In the genomic region with DNA sequence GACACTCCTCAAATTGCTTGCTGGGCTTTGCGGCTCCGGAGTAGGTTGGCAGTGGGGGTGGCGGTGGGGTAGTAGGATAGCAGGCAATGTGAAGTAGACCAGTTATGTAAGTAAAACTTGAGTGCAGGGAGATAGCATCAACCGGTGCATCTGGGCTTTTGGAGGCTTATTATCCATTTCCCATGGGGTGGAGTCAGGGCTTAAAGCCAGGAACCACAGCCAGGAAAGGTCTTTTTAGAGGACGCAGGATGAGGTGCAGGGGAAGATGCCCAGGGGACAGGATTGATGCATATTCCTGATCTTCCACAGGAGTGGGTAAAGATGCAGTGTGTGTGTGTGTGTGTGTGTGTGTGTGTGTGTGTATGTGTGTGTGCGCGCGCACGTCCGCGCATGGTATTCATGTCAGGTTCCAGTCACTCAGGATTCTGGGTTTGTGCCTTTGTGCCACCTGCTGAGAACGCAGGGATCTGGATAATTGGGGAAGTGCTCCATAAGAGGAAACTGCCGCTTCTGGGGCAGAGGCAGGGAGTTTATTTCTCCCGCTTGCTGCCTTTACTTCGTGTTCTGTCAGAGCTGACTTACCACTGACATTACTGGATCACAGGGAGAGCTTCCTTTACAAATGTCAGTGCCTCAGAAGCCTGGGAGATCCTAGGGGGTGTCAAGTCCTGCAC, we compare ENCODE assay signal across 12 mouse cellular contexts. TPM values are rescaled to one million over a fixed set of nuclear protein-coding genes. Genes with fewer than 3 reads are reported as not detected.
DNase-seq lines count a peak whose midpoint lies in the region; ATAC-seq lines count a peak whose summit lies in the region.
"Had no signal": no experiment of that assay in that cellular context is flagged by ENCODE, and none has a peak within 500 bp of the region (broad histone marks: within the 10 kb centered on the region; RNA-seq: fewer than 3 reads in every experiment).

No protein-coding gene starts in this region.

- no peak overlapping the region for H3K4me3 ChIP-seq in liver, embryonic 11.5 days (ENCODE audit: low read depth, low read length)
- H3K4me3 ChIP-seq: embryonic facial prominence, embryonic 15.5 days had no signal

- DNase-seq in frontal cortex, postnatal 25 days (ENCODE audit: low spot score in 2 of 2) = no peak
- DNase-seq in ovary, postnatal 14 days (ENCODE audit: low spot score) = peak; percentile 13
- no peak for DNase-seq in ovary, postnatal 36 days (ENCODE audit: low spot score)
- DNase-seq in gastrocnemius, postnatal 14 days = peak; percentile 31
- no peak for DNase-seq in liver, embryonic 11.5 days (ENCODE audit: low spot score)

- WGBS in liver, embryonic 11.5 days = 78% methylated on average over 15 of the region's 15 CpGs

- peak; percentile 84 for ATAC-seq in frontal cortex, adult (ENCODE audit: low TSS enrichment)
- peak; percentile 61 for ATAC-seq in megakaryocyte, adult 5-6 weeks (ENCODE audit: poor library complexity, severe bottlenecking)
- no peak for ATAC-seq in liver, embryonic 11.5 days (replicated peaks; ENCODE audit: low FRiP score)
- ATAC-seq in inflammation-experienced regulatory T-cells, adult 6 months = no peak
- ATAC-seq: hindbrain, embryonic 16.5 days had no signal

- H3K9me3 ChIP-seq in liver, embryonic 11.5 days (ENCODE audit: control insufficient read depth, low read length) = no peaks in the 10 kb centered on the region
- H3K9me3 ChIP-seq: embryonic facial prominence, embryonic 15.5 days had no signal

- no peak overlapping the region for H3K4me2 ChIP-seq in liver, embryonic 11.5 days
- H3K4me2 ChIP-seq: embryonic facial prominence, embryonic 15.5 days had no signal

- H3K4me1 ChIP-seq in liver, embryonic 11.5 days (replicated peaks; ENCODE audit: control insufficient read depth, insufficient read depth, low read length) = peaks cover 20% of the 10 kb centered on the region

- no peak overlapping the region; the same call in 1 of the 2 replicates for H3K9ac ChIP-seq in liver, embryonic 11.5 days (ENCODE audit: low read depth, low read length)
- H3K9ac ChIP-seq: embryonic facial prominence, embryonic 15.5 days had no signal

- H3K27ac ChIP-seq in liver, embryonic 11.5 days (ENCODE audit: low read depth, low read length) = no peak overlapping the region; the same call in 1 of the 2 replicates
- H3K27ac ChIP-seq: embryonic facial prominence, embryonic 15.5 days had no signal

- H3K27me3 ChIP-seq in liver, embryonic 11.5 days (replicated peaks; ENCODE audit: control insufficient read depth, insufficient read depth, low read length) = no peaks in the 10 kb centered on the region
- H3K27me3 ChIP-seq: embryonic facial prominence, embryonic 15.5 days had no signal

- intact Hi-C loops in gastrocnemius, postnatal 14 days (cut with DNase I; ENCODE audit: low total_unique reads) = no loop called here

- H3K36me3 ChIP-seq in liver, embryonic 11.5 days (ENCODE audit: control insufficient read depth, insufficient read depth, low read length) = peaks cover 19% of the 10 kb centered on the region; the same call in 1 of the 2 replicates

RNA-seq across cellular contexts. Expression of gene Timeless, which starts 6.1 kb away (rescaled TPM):
- 1 to 10 TPM; 3.9 to 5.1 TPM for total RNA-seq in gastrocnemius, postnatal 14 days (2021)
- total RNA-seq in megakaryocyte, adult 5-6 weeks (2015) = 14.1 and 16.1 TPM in 2 replicates
- total RNA-seq in megakaryocyte, adult 5-6 weeks (2017) = 33.2 and 34.2 TPM in 2 replicates
- 67.5 and 71.2 TPM in 2 replicates for polyA plus RNA-seq in liver, embryonic 11.5 days (2014; fragmentation: Nextera tagmentation; extraction: Ambion mirVana)
- 10 to 100 TPM; 23.2 to 45.9 (median 27.2) TPM for polyA plus RNA-seq in inflammation-experienced regulatory T-cells, adult 6 months (2017; shearing (Covaris generic))

RNA-seq across cellular contexts. Expression of gene Mip, which starts 12.3 kb away (rescaled TPM):
- not detected for total RNA-seq in gastrocnemius, postnatal 14 days (2021)
- total RNA-seq in megakaryocyte, adult 5-6 weeks (2015) = not detected in 2 replicates
- 0.33 TPM in 1 of 2 replicates, not detected in the other for total RNA-seq in megakaryocyte, adult 5-6 weeks (2017)
- 0.08 TPM in 1 of 2 replicates, not detected in the other for polyA plus RNA-seq in liver, embryonic 11.5 days (2014; fragmentation: Nextera tagmentation; extraction: Ambion mirVana)
- not detected for polyA plus RNA-seq in inflammation-experienced regulatory T-cells, adult 6 months (2017; shearing (Covaris generic))
- polyA plus RNA-seq: lung, embryonic 16.5 days; stomach, embryonic 14.5 days had no signal

RNA-seq across cellular contexts. Expression of gene Apon, which starts 16.0 kb away (rescaled TPM):
- not detected for total RNA-seq in gastrocnemius, postnatal 14 days (2021)
- total RNA-seq in megakaryocyte, adult 5-6 weeks (2015) = 0.36 TPM in 1 of 2 replicates, not detected in the other
- total RNA-seq in megakaryocyte, adult 5-6 weeks (2017) = 1.2 TPM in 1 of 2 replicates, not detected in the other
- 0.43 and 0.92 TPM in 2 replicates for polyA plus RNA-seq in liver, embryonic 11.5 days (2014; fragmentation: Nextera tagmentation; extraction: Ambion mirVana)
- under 1 TPM in 1 of 3 experiments, not detected in 2; 0.34 TPM for polyA plus RNA-seq in inflammation-experienced regulatory T-cells, adult 6 months (2017; shearing (Covaris generic))

RNA-seq across cellular contexts. Expression of gene Spryd4, which starts 26.3 kb away (rescaled TPM):
- total RNA-seq in gastrocnemius, postnatal 14 days (2021) = 10 to 100 TPM; 39.3 to 40.6 TPM
- total RNA-seq in megakaryocyte, adult 5-6 weeks (2015) = 6.5 and 6.9 TPM in 2 replicates
- 9.0 and 10.6 TPM in 2 replicates for total RNA-seq in megakaryocyte, adult 5-6 weeks (2017)
- polyA plus RNA-seq in liver, embryonic 11.5 days (2014; fragmentation: Nextera tagmentation; extraction: Ambion mirVana) = 32.4 and 37.4 TPM in 2 replicates
- 10 to 100 TPM in 2 of 3 experiments, 1 to 10 TPM in 1; 7.1 to 13.6 (median 13.5) TPM for polyA plus RNA-seq in inflammation-experienced regulatory T-cells, adult 6 months (2017; shearing (Covaris generic))

RNA-seq across cellular contexts. Expression of gene Apof, which starts 30.5 kb away (rescaled TPM):
- not detected for total RNA-seq in gastrocnemius, postnatal 14 days (2021)
- 0.21 TPM in 1 of 2 replicates, not detected in the other for total RNA-seq in megakaryocyte, adult 5-6 weeks (2015)
- total RNA-seq in megakaryocyte, adult 5-6 weeks (2017) = not detected in 2 replicates
- 25.0 and 28.0 TPM in 2 replicates for polyA plus RNA-seq in liver, embryonic 11.5 days (2014; fragmentation: Nextera tagmentation; extraction: Ambion mirVana)
- not detected for polyA plus RNA-seq in inflammation-experienced regulatory T-cells, adult 6 months (2017; shearing (Covaris generic))
- polyA plus RNA-seq: embryonic facial prominence, embryonic 15.5 days; stomach, embryonic 14.5 days had no signal

Comparison
In these comparisons a context has a peak if more than half of its experiments do, and no peak if none do; other contexts are left out.
1. DNase-seq: peak in ovary, postnatal 14 days (single experiment) and gastrocnemius, postnatal 14 days (single experiment); none in frontal cortex, postnatal 25 days (0 of 2), ovary, postnatal 36 days (single experiment) and liver, embryonic 11.5 days (single experiment).
2. ATAC-seq: peak in frontal cortex, adult (single experiment) and megakaryocyte, adult 5-6 weeks (single experiment); none in liver, embryonic 11.5 days (single experiment) and inflammation-experienced regulatory T-cells, adult 6 months (single experiment).